Mouse (Mus musculus) neural tube, embryonic 14.5 days (tissue): ENCODE data around the gene Nt5dc1. TPM values are rescaled to one million over a fixed set of nuclear protein-coding genes. Genes with fewer than 3 reads are reported as not detected.
"Not testable (repeated sequence)": the region's sequence is repeated elsewhere in the genome, so short reads cannot be mapped to it uniquely, and the experiment has no call there.

Source experiments
- ATAC-seq: fragments of 200-750 bp; cut with Nextera tagmentation; 2 replicates; pipeline ENCODE4 v1.8.0; 2017; ENCODE audit warnings: low read depth, mild to moderate bottlenecking, moderate TSS enrichment, moderate library complexity
- H3K27ac ChIP-seq: fragments of 300-500 bp; sonication (generic); 2 replicates; pipeline ENCODE4 v1.5.1; 2014; ENCODE audit warnings: low read depth, mild to moderate bottlenecking, control low read depth, low read length, moderate library complexity, mixed read lengths
- H3K27me3 ChIP-seq: fragments of 300-500 bp; sonication (generic); 2 replicates; pipeline ENCODE4 v1.6.1; 2014; ENCODE audit warnings: low read length; ENCODE audit not compliant: control insufficient read depth, insufficient read depth
- H3K36me3 ChIP-seq: fragments of 300-500 bp; sonication (generic); 2 replicates; pipeline ENCODE4 v1.6.1; 2014; ENCODE audit warnings: low read length, mixed read lengths; ENCODE audit not compliant: control insufficient read depth, insufficient read depth
- H3K4me1 ChIP-seq: fragments of 300-500 bp; sonication (generic); 2 replicates; pipeline ENCODE4 v1.6.1; 2014; ENCODE audit warnings: low read length; ENCODE audit not compliant: control insufficient read depth, insufficient read depth
- H3K4me2 ChIP-seq: fragments of 300-500 bp; sonication (generic); 2 replicates; pipeline ENCODE4 v1.6.1; 2014; ENCODE audit warnings: mild to moderate bottlenecking, low read depth, low read length, control low read depth
- H3K4me3 ChIP-seq: fragments of 300-500 bp; sonication (generic); 2 replicates; pipeline ENCODE4 v1.5.1; 2014; ENCODE audit warnings: low read depth, low read length, control low read depth, mixed read lengths
- H3K9ac ChIP-seq: fragments of 300-500 bp; sonication (generic); replicated peaks from 2 replicates; pipeline ENCODE4 v1.6.1; 2014; ENCODE audit warnings: low read depth, mild to moderate bottlenecking, control low read depth, low read length, mixed read lengths
- H3K9me3 ChIP-seq: fragments of 300-500 bp; sonication (generic); 2 replicates; pipeline ENCODE4 v1.6.1; 2016; ENCODE audit warnings: low read length; ENCODE audit not compliant: control insufficient read depth
- WGBS: fragments of 180-500 bp; shearing (Covaris S2); extraction: QIAGEN DNeasy Blood & Tissue Kit; methylation state at CpG from one replicate; pipeline ENCODE4 v1.1.7; 2014; 5-methylcytosine and 5-hydroxymethylcytosine counted together
- polyA plus RNA-seq: library from polyadenylated mRNA; unstranded; fragments of >200 nt; fragmentation: Nextera tagmentation; extraction: Ambion mirVana; gene quantifications from 2 replicates; pipeline ENCODE4 v1.2.1, GENCODE M21; 2014

Nt5dc1 gene
- polyA plus RNA-seq, 1 experiment from 2014 or later = 2.0 TPM

GRCm38 (mm10) chr10:34267312-34268070, 150.9 kb downstream of the Nt5dc1 start:
- Histone ChIP-seq H3K27ac (no peak overlapping the region), H3K9ac (no peak overlapping the region), H3K4me3 (no peak overlapping the region), H3K4me1 (no peaks in the 10 kb centered on the region), H3K36me3 (no peaks in the 10 kb centered on the region), H3K27me3 (no peaks in the 10 kb centered on the region), H3K9me3 (no peaks in the 10 kb centered on the region), H3K4me2 (no peak overlapping the region)
- 83% methylated on average over 5 of the region's 5 CpGs for WGBS
- ATAC-seq = no peak

GRCm38 (mm10) chr10:34265106-34265505, 153.2 kb downstream of the Nt5dc1 start:
- no peaks in the 10 kb centered on the region for H3K36me3 ChIP-seq
- H3K27ac ChIP-seq = no peak overlapping the region
- ATAC-seq = no peak
- H3K4me3 ChIP-seq = no peak overlapping the region
- WGBS = 89% methylated on average over 4 of the region's 4 CpGs
- no peaks in the 10 kb centered on the region for H3K9me3 ChIP-seq
- no peak overlapping the region for H3K4me2 ChIP-seq
- no peaks in the 10 kb centered on the region for H3K27me3 ChIP-seq
- no peak overlapping the region for H3K9ac ChIP-seq
- H3K4me1 ChIP-seq = no peaks in the 10 kb centered on the region

- whole genome bisulfite sequencing = 89% methylated on average over 9 of the region's 9 CpGs
- not testable (repeated sequence) for H3K4me2 ChIP-seq, H3K9me3 ChIP-seq, H3K9ac ChIP-seq, H3K4me3 ChIP-seq, ATAC-seq, H3K27me3 ChIP-seq, H3K36me3 ChIP-seq, H3K27ac ChIP-seq, H3K4me1 ChIP-seq
Measured at GRCm38 (mm10) chr10:34252833-34253232, 165.5 kb downstream of the Nt5dc1 start.

GRCm38 (mm10) chr10:34249594-34249993, 168.8 kb downstream of the Nt5dc1 start:
- H3K27ac ChIP-seq = no peak overlapping the region
- H3K27me3 ChIP-seq = no peaks in the 10 kb centered on the region
- H3K36me3 ChIP-seq = no peaks in the 10 kb centered on the region
- H3K4me1 ChIP-seq = no peaks in the 10 kb centered on the region
- H3K4me3 ChIP-seq = no peak overlapping the region
- 41% methylated on average over 2 of the region's 2 CpGs for WGBS
- H3K9me3 ChIP-seq = no peaks in the 10 kb centered on the region
- no peak overlapping the region for H3K9ac ChIP-seq
- H3K4me2 ChIP-seq = no peak overlapping the region
- ATAC-seq = no peak

GRCm38 (mm10) chr10:34247757-34248156, 170.6 kb downstream of the Nt5dc1 start:
- Histone ChIP-seq H3K9me3 (no peaks in the 10 kb centered on the region), H3K4me3 (no peak overlapping the region), H3K4me2 (no peak overlapping the region), H3K27ac (no peak overlapping the region), H3K36me3 (no peaks in the 10 kb centered on the region), H3K27me3 (no peaks in the 10 kb centered on the region), H3K9ac (no peak overlapping the region), H3K4me1 (no peaks in the 10 kb centered on the region)
- WGBS = 47% methylated on average over 3 of the region's 3 CpGs
- no peak for ATAC-seq

- ATAC-seq = no peak
- WGBS = 87% methylated on average over 2 of the region's 2 CpGs
Measured at GRCm38 (mm10) chr10:34246106-34246505, 172.2 kb downstream of the Nt5dc1 start.

GRCm38 (mm10) chr10:34244745-34245144, 173.6 kb downstream of the Nt5dc1 start:
- Histone ChIP-seq H3K4me1 (no peaks in the 10 kb centered on the region), H3K9me3 (no peaks in the 10 kb centered on the region), H3K36me3 (no peaks in the 10 kb centered on the region), H3K27me3 (no peaks in the 10 kb centered on the region), H3K9ac (no peak overlapping the region), H3K4me3 (no peak overlapping the region), H3K27ac (no peak overlapping the region), H3K4me2 (no peak overlapping the region)
- no peak for ATAC-seq
- WGBS = 78% methylated on average over 5 of the region's 5 CpGs

More at GRCm38 (mm10) chr10:34246106-34246505, 172.2 kb downstream of the Nt5dc1 start:
- Histone ChIP-seq H3K4me1 (no peaks in the 10 kb centered on the region), H3K4me3 (no peak overlapping the region), H3K27ac (no peak overlapping the region), H3K9me3 (no peaks in the 10 kb centered on the region), H3K9ac (no peak overlapping the region), H3K36me3 (no peaks in the 10 kb centered on the region), H3K27me3 (no peaks in the 10 kb centered on the region), H3K4me2 (no peak overlapping the region)

GRCm38 (mm10) chr10:34238536-34238935, 179.8 kb downstream of the Nt5dc1 start:
- Histone ChIP-seq H3K27ac (no peak overlapping the region), H3K36me3 (no peaks in the 10 kb centered on the region), H3K4me2 (no peak overlapping the region), H3K27me3 (no peaks in the 10 kb centered on the region), H3K9ac (no peak overlapping the region), H3K9me3 (no peaks in the 10 kb centered on the region), H3K4me1 (no peaks in the 10 kb centered on the region), H3K4me3 (no peak overlapping the region)
- WGBS = 80% methylated on average over 4 of the region's 4 CpGs
- ATAC-seq = no peak
